Mouse (Mus musculus): Measurements from ENCODE around the gene Ttc28.

GRCm38 (mm10) chr5:111262574-111263239 lies 383.1 kb downstream of the Ttc28 start:
- TF ChIP-seq BHLHE40 (IDR thresholded peaks at IDR 0.05; ENCODE audit: borderline replicate concordance, low read depth, low read length) (no peak), TCF12 (IDR thresholded peaks at IDR 0.05; ENCODE audit: low read depth, low read length) (no peak), CTCF (IDR thresholded peaks at IDR 0.05 in 2 of 3, conservative IDR thresholded peaks at IDR 0.05 in 1 of 3; ENCODE audit: control insufficient read depth in 1 of 3, insufficient read depth in 1 of 3, low read depth in 2 of 3, low read length in 3 of 3, poor library complexity in 1 of 3, severe bottlenecking in 1 of 3) (no peak), MAX (IDR thresholded peaks at IDR 0.05; ENCODE audit: low read length) (no peak), MXI1 (IDR thresholded peaks at IDR 0.05; ENCODE audit: low read depth, low read length) (no peak), CHD2 (IDR thresholded peaks at IDR 0.05; ENCODE audit: low read length) (no peak), ZMIZ1 (IDR thresholded peaks at IDR 0.05; ENCODE audit: low read depth, low read length) (no peak), NELFE (IDR thresholded peaks at IDR 0.05; ENCODE audit: low read depth, low read length) (no peak)

Measured in MEL (cell line).